Mouse (Mus musculus): ENCODE data around the gene Nsrp1. TPM values are rescaled to one million over a fixed set of nuclear protein-coding genes. Genes with fewer than 3 reads are reported as not detected.

Nsrp1 gene
- total RNA-seq, 4 experiments from 2014 or later = 8.7 to 11.1 (median 9.9) TPM

DNA sequence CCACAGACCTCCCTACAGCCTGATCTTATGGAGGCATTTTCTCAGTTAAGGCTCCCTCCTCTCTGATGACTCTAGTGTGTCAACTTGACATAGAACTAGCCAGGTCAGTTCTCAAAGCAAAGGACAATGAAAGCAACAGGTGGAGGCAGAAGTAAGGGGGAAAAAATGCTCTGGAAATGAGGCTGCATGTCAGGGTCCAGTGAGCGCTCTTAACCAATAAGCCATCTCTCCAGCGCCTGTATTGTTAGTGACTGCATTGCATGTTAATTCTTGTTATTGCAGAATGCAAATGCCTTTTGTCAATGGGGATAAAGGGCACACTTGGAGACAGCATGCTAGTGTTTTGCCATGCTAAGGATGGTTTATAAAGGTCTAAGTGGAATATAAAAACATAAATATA lies 35.4 kb downstream of the Nsrp1 start:
- no peak for DNase-seq (ENCODE audit: low spot score)

DNA sequence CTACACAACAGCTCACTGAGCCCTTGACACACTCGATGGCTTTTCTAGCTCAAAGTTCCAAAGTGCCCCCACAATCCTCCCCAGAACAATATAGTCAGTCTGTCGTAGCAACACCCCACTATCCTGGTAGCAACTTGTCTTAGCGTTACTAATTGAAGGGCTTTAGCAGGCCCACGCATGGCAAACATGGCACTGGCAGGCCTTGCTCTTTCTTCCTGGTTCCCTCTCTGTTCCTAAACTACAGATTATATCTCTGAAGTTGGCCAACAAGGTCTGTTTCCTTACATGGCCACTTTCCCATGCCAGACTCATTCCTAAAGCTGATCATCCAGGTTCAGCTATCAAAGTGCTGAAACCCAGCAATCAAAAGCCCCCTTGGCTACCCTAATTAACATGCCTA lies 36.3 kb downstream of the Nsrp1 start:
- no peak for DNase-seq (ENCODE audit: low spot score)

- no peak for DNase-seq (ENCODE audit: low spot score)
Observed at GRCm38 (mm10) chr11:77031151-77031934, 46.9 kb downstream of the Nsrp1 start.

DNA sequence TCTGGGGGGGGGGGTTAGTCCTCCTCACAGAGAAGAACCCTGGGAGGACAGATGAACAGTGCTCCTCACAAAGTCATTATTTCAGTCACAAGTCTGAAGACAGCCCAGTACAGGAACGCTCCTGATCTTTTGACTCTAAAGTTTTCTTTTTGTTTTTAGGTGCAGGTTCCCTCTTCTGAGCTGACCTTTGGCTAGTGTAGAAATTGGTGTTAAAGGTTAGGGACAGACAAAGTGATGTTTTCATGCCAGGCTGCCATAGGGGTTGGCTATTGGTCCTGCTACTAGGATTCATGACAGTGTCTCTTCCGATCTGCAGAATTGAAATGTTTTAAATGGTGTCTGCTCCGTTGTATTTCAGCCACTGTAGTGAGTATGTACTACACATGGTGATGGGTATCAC lies 50.1 kb downstream of the Nsrp1 start:
- no peak for DNase-seq (ENCODE audit: low spot score)

DNA sequence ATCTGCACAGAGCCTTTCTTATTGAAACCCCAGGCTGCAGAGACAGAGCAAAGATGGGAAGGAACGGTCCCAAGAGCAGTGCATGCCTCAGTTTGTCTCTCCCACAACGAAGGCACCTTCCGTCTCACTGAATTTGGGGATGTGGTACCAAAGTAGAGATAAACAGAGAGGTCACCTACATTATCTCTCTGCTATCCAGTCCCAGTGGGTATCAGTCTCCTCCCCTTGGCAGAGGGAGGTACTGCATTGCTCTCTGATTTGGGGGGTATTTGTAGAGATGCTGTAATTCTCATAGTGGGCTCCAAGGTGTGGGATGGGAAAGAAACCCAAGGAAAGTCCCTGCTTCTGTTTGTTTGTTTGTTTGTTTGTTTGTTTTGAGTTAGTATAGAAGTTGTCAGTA lies 51.7 kb downstream of the Nsrp1 start:
- no peak for DNase-seq (ENCODE audit: low spot score)

GRCm38 (mm10) chr11:77021749-77022396 lies 56.4 kb downstream of the Nsrp1 start:
- DNase-seq (ENCODE audit: low spot score) = no peak

DNA sequence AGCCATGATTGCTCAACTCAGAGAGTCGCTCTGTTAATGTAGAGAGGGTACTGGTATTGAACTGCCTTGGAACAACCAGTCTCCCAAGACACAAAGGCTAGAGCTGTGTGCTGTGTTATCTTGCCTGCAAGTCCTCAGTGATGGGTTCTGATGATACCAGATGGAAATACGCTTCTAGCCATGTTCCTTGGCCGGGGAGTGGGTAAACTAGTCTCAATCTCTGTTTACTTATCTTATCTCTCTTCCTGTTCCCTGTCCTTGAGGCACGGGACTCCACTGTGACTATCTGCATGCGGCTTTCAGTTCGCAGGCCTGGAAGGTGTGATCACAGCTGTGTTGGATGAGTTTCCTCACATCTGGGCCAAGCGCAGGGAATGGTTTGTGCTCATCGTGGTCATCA lies 58.7 kb downstream of the Nsrp1 start:
- no peak for DNase-seq (ENCODE audit: low spot score)

- DNase-seq (ENCODE audit: low spot score) = no peak
Observed at GRCm38 (mm10) chr11:77018046-77018445, 60.2 kb downstream of the Nsrp1 start.

- no peak for DNase-seq (ENCODE audit: low spot score)
Observed at GRCm38 (mm10) chr11:77010762-77011475, 67.3 kb downstream of the Nsrp1 start.

DNA sequence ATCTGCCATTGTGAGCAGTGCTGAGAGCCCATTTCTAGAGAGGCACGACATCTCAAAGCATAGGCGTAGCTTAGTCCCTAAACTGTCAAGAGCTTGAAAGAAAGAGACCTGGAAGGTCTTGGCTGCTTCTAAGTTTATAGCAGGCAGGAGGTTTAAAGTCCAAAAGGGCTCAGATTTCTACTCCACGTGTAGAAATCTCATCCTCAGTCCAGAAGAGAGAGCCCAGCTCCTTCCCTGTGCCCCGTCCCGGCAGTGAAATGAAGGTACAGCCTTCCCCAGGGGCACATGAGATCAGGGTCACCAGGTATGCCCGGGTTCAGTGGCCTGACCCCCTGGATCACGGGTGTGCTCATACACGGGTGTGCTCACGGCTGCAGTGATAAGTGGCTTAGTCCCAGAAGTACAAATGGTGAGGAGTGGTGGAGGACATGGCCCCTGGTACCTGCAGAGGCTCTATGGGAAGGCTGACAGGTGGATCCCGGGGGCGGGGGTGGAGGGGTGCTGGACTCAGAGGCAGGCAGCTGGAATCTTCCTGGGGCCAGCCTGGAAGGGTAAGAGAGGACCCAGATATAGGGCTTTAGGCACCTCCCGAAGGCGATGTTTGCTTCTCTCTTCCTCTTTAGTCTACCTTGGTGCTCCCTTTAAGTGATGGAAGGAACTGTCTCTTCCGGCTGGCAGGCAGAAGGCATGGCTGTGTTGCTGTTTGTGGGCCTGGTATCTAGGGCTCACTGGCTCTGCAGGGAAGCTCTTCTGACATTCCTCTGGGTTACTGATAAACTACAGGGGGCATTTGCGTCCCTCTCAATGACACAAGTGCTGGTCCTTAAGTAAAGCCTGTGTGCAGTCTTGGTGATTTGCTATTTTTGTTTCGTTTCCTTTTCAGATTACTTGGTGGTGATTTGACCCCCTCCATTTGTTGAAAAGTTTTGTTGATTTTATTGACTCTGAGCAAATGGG lies 68.9 kb downstream of the Nsrp1 start:
- DNase-seq (ENCODE audit: low spot score) = no peak

- DNase-seq (ENCODE audit: low spot score) = no peak
Observed at GRCm38 (mm10) chr11:77006616-77007015, 71.6 kb downstream of the Nsrp1 start.

- no peak for DNase-seq (ENCODE audit: low spot score)
Observed at GRCm38 (mm10) chr11:77005881-77006280, 72.4 kb downstream of the Nsrp1 start.

- DNase-seq (ENCODE audit: low spot score) = no peak
Observed at GRCm38 (mm10) chr11:77002361-77002760, 75.9 kb downstream of the Nsrp1 start.

- DNase-seq (ENCODE audit: low spot score) = no peak
Observed at GRCm38 (mm10) chr11:77000741-77001140, 77.5 kb downstream of the Nsrp1 start.

- no peak for DNase-seq (ENCODE audit: low spot score)
Observed at GRCm38 (mm10) chr11:76998705-76999226, 79.5 kb downstream of the Nsrp1 start.

DNA sequence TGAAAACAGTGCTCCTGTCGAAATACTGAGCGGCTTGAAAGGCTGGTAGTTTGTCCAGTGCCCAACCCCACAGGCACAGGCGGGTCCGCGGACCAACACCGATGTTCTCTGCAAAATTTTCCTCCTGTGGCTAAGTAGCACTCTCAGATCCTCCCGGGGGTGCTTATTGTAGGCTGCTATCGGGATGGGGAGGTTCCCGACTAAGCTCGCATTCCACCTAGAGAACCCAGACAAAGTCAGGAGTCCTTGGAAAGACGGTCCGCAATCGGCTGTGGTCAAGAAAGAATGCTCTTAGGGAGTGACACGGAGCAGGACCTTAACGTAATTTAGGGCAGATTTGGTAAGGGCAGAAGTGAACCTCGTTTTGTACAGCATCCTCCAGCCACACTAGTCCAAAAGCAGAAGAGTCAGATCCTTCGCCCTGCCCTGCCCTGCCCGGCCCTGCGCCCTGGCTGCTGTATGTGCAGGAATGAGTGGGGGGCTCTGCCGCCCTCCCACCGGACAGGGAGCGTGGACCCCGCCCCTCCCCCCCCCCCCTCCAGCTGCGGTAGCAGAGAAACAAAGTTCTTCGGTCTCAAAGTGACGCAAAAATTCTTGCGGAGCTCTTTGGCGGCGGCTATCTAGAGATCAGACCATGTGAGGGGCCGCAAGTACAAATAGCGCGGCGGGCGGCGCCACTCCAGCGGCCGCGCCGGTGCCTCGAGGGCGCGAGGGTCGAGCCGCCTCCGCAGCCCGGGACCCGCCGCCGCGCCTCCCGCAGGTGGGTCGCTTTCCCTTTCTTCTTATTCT lies 80.1 kb downstream of the Nsrp1 start, which contains the start of gene Slc6a4:
TSS of gene Slc6a4 (plus strand) at position 688 of the 789 bp plus-strand sequence.
- no peak for DNase-seq (ENCODE audit: low spot score)

DNA sequence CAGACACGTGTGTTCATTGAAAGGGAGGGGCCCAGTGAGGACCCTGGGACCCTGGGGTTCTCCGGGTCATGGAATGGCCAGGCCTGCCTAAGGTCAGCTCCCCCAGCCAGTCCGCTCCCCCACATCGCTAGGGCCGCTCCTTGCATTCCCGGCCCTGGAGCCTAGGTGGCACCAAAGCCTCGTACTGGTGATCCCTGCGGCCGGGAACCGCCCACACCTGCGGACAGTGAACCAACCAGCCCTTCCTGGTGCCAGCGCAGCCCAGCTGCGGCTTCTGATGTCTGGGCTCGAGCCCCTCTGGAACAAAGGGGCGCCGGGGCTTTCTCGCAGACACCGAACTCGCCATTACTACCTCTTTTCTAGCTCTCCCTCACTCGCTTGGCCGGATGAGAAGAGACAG lies 80.9 kb downstream of the Nsrp1 start:
- DNase-seq (ENCODE audit: low spot score) = peak; percentile 39

DNA sequence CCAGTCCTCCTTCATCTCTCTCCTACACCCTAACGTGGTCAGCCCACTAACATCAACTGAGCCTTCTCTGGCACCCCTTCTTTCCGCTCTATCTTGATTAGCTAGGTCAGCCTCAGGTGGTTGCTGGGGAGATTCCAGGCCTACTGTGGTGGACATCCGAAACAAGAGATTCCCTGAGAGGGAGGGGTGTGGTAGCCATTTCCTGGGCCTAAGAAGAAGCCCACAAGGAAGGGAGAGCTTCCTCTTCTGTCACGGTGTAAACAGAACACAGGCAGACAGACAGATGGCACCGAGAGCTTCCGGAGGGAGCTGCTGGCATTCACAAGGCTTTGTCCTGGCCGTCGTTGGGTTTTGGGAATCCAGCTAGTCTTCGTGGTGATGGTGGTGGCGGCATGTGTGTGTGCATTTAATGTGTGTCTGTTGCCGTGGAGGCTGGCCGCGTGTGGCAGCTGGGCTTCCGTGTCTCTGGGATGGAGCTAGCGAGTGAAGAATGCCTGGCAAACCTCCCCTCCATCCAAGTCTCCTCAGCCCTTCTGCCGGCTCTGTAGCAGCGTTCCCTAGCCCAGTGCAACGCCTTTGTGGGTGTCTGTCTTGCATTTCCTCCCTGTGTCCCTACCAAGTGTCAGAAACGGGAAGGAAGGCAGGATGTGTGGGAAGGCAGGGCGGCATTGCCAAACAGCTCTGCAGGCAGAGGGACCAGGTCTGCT lies 82.1 kb downstream of the Nsrp1 start:
- DNase-seq (ENCODE audit: low spot score) = no peak

Data from heart, adult 8-10 months (tissue).